Mouse (Mus musculus) layer of hippocampus, adult 11-12 months (tissue): ENCODE data around the gene Creb5.

ENCODE experiments used
- DNase-seq: peaks from one replicate; pipeline ENCODE4 v3.0.0; 2022; ENCODE audit warnings: low spot score

Gene Creb5

DNA sequence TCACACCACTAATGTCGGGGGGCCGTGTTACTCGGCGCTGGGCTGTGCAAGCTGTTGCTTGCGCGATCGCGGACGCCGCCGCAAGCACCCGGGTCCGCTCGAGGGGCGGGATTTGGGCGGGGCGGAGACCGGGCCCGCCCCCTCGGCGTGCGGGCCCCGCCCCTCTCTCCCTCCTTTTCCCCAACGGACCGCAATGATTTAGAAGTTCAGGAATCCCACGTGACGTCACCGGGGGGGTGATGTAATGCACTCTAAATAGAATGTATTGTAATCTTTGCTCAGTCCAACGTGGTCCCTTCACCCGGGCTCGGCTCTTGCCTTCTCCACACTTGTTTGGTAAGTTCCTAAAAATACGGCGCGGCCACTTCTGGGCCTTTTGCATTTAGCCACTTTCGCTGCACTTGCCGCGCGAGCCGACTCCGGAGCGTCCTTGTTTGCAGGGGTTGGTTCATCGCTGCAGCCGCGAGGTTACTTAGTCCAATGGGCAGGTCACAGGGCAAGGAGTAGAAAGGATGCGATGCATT lies at the start of gene Creb5:
Gene Creb5, plus strand, starts transcription at position 233 of the 524 bp plus-strand sequence.
- DNase-seq = peak; percentile 83

DNA sequence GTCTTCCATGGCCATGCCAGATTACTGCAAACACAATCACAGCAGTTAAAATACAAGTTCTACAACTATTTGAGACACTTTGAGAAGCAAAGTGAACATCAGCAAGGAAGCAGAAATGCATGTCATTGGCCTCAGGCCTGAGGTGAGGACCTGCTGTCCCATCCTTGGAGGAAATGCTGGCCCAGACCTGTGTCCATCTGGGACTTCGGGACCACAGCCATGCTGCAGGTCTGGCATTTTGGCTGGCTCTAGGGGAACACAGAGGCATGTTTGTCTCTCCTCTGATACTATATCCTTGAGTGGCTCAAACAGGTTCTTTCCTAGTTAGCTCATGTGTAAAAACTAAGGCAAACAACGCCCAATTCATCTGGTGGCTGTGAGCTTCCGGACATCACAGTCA lies 27.2 kb upstream of the Creb5 start:
- DNase-seq = no peak

DNA sequence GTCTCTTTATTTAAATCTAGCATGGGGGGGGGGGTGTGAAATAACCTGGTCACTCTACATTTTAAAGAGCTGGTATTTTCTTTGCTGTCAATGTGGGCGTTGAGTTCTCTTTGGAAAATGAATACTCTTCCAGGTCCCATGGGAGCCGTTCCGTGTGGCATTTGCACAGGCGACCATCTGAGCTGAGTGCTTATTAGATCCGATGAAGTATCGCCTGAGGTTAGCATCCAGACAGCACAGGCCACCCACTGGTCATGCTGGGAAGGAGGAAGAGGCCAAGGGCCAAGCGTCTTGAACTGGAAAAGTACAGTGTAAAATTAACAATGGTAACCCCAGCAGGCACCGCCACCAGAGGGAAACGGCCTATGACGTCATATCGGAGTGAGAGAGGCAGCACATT lies 24.7 kb upstream of the Creb5 start:
- DNase-seq = no peak

DNA sequence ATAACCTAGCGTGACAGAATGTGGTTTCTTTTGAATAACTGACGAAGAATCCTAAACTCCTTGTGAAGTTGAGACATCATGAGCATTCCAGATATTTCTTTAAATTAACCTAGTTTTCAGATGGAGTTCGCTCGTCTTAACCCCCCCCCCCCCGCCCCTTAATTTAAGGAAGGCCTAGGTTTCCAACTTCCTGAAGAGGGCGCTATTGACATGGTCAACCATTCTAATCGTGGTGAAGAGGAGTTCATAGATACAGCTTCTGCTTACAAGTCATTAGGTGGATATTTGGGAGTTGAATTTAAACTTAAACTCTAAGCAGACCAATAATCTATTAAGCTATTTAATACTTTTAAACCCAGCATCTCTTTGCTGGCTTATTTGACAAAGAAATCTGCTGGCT lies 20.0 kb upstream of the Creb5 start:
- DNase-seq = no peak

DNA sequence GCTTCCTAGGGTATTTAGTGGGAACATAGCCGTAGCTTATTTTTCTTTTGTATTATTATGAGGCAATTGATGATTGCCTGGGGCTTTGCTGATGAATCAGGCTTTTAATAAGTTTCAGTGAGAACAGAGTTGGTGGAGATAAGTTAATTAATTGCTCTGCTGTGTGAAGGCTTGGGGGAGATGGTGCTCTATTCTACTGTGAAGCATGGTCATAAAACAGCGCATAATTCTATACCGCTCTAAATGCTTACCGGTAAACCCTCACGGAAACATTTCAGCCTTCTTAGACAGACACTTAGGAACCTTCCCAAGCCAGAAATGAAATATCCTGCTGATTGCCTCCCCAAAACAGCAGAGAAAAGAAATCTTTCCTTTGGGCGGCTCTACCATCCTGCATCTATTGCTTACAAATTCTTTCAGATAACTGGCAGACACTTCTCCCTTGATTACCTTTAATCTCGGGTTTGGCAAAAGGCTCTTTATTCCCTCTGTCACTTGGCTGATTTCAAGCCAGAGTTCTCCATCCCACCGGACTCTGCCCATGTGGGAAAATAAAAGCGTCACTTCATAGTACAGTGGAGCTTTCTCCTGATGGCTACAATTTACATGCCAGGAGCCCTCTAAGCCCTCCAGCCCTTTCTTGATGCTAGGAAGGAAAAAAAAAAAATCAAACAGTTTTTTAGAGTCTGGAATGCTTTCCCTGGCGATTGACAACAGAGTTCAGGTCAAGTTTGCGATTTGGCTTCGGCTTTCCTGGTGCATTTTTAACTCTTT lies 19.2 kb upstream of the Creb5 start:
- DNase-seq = no peak

DNA sequence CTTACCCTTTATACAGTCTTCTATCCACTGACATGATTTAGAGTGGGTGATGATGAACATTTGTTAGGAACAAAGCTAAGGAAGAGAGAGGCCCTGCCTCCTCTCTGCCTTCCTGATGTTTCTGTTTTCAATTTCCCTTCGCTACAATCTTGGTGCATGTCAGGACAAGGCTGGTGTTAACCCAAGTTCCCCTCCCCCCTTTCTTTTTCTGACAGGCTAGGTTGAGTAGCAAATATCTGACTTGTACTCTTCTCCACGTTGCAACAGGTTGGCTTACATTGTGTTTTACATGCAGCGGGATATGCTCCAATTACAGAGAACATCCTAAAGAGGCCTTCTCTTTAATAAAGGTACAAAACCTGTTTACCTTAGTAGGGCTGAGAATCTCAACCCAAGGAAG lies 15.9 kb upstream of the Creb5 start:
- DNase-seq = no peak

DNA sequence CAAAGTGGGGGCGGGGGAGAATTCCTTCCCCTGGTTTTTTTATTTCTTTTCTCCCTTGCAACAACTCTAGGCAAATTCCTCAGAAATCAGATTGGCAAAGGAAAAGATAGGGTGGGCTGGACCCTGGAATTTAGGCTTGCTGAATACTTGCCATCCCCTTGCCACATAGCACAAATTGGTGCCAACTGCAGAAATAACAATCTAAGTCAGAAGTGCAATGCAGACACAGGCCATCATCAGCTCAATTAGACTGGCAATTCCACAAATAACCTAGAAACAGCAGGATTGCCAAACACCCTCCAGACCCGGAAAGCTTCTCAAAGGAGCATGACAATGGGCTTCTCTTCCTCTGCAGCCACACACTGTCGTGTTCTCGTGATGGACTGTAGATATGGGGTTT lies 15.4 kb upstream of the Creb5 start:
- DNase-seq = no peak

DNA sequence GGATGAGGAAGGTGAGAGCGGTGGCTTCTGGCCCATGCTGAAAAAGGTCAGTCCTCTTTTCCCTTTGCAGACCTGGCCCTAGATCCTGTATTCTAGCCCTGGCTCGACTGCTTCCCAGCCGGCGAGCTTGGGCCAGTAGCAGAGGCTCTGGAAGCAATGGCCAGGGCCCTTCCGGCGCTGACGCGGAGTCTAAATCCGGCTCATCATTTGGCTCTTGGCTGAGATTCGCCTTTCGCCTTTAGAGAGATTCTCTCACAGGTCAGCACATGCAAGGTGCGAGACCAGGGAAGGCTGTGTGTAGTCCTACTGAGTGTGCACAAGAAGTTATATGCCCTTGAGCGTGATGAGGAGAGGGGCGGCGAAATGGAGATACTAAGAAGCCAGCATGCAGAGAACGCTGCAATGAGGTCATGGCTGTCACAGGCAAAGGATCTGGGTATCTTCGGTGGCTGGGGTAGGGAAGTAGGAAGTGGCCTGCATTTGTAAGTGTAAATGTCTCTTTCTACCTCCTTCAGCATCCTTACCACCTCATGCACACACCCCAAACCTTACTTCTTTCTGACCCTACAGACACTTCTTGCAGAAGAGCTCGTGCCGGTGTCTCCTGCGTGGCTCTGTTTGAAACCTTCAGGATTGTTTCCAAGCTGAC lies 557 bp upstream of the Creb5 start:
- DNase-seq = no peak

DNA sequence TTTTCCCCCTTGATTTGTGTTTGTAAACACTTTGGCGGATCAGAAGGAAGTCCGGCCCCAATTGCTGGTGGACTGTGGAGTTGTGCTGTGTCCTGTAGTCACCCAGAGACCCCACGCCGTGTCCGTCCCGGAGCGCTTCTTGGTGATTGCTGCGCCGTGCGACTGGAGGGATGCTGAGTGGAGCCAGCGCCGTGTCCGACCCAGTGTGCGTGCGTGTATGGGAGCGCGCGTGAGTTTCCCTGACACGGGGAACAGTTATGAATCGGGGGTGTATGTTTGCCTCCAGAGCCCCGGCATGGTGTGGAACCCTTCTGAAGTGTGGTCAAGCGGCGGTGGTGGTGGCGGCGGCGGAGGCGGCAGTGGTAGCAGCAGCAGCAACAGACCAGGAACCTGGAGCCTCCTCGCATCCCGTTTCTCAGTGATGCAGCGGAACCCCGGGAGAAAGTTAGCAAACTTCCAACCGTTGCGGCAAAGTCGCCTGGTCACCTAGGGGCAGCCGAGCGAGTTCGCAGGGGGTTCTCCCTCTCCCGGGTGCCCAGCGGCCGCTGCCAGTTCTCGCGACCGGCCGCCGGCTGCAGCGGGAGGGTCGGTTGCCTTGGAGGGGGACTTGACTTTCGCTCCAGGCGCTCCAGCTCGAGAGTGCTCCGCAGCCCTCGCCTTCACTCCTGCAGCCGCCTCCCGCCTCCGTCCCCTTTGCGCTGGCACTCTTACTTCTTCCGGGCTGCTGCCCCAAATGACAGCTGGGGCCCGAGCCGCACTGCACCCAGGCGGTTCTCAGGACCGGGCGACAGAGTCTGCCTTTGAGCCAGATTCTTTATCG lies 702 bp downstream of the Creb5 start:
- DNase-seq = peak; percentile 9

DNA sequence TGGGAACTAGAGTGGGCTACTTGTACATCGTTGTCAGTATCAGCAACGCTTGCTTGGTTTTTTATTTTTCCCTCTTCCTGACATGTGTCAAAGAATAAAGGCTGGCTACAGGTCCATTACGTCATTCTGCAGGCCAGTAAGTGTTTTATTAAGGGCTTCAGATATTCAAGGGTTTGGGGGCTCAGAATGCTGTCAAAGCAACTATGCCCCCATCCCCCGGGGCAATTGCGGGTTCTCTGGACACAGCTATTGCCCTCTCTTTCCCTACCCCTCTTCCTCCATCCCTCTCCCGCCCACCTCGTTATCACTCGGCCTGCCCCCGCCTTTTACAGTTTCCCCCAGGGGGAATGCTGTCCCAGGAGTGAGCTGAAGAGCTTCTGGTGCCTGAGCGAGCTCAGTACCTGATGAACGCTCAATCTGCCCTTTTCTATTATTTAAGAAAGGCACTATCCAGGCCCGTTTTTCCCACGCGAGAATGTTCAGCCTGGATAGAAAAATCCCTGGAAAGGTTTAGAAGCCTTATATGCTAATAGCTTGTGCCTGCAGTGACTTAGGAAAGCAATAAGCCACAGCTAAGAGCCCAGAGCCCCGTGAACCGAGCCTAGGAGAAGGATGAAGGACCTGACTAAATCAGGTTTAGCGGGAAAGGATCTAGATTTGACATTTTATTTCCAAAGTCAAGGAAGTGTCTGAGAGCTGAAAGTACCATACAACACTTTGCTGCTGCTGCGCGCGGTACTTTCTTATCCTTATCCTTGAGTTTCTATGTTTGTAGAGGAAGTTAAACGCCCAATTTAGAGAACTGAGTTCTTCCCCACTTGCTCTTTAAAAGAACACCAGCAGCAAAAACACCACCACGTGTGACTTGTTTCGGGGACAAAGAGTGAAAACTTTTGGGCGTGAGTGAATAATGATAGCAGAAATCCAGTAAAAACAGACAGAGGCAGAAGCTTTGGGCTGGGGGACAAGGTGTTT lies 1.8 kb downstream of the Creb5 start:
- DNase-seq = no peak

DNA sequence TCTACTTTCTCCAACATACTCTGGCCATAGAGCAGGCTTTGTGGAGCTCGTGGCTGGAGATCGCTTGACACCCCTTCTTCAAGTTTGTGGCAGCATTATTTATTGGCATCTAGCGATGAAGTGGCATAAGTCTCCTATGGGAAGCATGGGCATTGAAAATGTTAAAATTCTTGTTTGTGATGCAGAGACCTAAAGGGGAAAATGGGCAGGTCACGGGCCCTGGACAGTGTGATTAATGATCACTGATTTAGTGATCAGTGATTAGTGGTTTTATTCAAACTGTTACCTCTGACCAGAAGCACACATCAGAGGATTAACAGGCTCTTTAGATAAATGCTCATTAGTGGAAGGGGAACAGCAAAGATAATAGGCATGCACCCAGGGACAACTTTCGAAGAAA lies 2.6 kb downstream of the Creb5 start:
- DNase-seq = no peak

DNA sequence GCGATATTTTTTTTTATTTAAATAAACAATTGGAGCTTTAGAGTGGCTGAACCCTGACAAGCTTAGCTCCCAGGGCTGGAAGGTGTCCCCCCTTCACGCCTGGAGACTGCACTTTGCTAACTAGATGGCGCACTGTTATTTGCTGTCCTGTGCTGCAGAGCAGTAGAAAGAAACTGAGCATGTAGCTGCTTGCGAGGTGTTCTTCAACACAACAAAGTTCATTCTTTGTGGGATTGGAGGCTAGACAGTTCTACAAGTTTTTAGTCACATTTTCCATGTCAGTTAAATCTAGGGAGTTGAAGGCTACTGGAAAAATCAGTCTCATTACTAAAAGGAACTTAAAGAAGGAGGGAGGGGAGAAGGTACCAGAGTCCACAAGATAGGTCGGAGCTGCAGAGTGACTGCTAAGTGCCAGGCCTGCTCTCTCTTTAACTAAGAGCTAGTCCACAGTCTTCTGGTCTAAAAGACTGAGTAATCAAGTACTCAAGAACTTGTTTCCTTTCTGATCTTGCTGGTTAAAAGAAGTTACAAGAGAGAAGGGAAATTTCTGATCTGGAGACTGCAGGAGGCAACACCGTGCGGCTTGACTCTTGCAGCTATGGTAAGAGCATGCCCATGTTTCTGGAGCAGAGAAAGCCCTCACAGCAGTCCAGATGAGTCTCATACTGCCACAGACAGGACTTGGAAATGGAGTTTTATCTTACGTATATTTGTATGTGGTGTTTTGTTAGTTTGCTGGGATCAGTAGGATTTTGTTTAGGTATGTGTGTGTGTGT lies 3.3 kb downstream of the Creb5 start:
- no peak for DNase-seq

DNA sequence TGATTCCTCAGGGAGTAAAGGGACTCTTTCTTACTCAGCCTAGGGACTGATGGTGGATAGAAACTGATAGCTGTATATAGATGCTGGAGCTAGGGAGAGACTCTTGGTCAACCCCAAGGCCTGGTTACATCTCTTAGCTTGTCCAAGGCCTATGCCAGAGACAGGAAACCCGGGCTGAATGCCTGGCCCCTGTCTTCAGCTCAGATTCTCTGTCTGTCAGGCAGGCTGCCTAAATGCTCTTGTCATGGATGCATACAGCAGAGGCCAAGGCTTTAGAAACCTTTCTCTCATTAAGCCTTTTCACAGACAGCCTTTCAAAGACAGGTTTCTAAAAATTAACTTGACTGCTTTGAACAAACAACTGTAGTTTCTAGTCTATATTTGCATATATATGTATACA lies 5.9 kb downstream of the Creb5 start:
- no peak for DNase-seq

DNA sequence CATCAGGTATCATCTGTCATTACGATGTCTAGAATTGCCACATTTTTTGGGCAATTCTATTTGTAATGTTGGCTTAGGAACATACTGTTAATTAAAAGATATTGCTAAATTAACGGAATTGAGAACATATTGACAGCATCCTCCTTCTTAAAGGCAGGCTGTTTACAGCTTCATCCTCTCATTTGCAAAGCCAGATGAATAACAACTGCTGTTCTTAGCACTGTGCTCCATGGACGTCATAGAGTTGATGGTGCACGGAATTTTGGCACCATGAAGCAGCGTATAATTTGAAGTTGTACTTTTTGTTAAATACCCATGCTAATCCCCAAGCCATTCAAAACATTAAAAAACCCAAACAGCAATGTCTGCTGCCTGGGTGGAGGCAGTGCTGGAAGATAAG lies 10.8 kb downstream of the Creb5 start:
- DNase-seq = no peak

DNA sequence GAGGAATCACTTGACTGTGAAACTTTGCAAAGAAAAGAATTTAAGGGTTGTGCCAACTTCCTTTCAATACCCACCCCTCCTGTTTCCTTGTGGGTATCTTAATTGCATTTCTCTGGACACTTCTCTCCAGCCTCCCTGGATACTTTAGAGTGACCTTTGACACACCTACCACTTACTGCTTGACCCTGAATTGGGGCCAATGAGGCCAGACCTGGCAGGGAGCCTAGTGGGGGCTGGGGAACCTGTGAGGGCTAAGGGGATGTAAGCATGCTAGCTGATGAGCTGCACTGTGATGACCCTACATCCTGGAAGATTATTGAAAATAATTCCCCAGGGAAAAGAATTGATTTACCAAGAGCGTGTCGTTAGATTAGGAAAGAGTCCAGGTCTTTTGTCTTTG lies 17.1 kb downstream of the Creb5 start:
- no peak for DNase-seq

DNA sequence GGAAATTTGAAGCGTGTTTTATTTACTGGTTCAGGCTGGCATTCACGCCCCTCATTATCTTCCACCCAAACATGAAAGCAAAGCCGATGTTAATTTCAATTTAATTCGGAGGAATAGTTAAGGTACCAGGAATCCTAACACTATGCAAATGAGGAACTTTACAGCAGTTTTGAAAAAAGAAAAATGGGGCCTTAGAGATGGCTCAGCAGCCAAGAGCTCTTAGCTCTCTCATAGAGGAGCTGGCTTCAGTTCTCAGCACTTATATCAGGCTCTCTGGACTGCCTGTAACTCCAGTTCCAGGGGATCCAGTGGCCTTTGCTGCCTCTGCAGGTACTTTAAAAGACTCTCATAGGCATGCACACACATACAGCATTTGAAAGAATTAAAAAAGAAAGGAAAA lies 19.1 kb downstream of the Creb5 start:
- no peak for DNase-seq

DNA sequence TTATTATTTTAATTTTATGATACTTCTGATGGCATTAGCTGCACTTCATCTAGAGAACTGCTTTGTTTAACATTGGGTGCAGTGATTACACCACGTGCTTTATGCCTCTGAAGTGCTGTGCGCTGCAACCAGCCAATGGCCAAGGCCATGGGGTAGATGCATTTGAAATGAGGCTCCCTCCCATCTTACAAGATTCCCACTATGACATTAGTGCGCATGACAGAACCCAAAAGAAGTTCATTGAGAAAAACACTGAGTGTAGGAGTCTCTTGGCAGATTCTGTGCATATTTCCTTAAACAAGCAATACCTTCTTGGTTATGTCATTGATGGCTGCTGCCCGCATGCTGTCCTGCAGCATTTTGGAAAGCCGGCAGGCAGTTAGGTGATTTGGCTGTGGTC lies 19.6 kb downstream of the Creb5 start:
- no peak for DNase-seq

DNA sequence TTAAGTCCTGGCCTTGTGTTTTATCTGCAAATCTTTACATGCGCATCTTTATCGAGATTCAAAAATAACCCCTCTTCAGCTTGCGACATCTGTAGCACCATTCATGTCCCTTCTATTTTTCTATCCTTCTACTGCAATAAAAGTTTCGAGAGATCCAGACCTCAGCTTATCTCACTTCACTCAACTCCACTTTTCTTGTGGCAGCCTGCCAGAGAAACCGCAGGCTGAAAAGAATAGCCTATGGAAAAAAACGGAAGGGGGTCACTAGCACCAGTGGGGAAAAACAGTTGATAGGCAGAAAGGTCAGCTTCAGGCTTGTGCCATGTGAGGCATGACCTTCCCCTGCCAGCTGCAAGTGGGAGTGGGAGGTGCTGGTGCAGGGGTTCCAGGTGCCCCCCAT lies 21.6 kb downstream of the Creb5 start:
- no peak for DNase-seq

DNA sequence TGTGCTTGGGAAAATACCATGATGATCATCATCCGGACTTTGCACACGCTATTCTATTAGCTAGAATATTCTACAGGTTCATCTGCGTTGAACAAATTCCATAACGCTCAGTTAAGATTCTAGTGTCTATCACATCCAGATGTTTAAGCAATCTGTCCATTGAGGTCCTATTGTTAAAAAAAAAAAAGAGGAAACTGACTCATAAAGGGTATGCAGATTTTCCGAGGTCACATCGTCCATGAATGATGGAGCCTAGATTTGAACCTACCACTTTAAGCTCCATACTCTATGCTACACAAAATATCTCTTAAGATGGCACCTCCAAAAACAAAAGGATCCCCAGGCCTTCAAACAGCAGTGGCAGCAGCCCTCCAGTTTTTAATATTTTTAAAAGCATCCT lies 26.5 kb downstream of the Creb5 start:
- no peak for DNase-seq

DNA sequence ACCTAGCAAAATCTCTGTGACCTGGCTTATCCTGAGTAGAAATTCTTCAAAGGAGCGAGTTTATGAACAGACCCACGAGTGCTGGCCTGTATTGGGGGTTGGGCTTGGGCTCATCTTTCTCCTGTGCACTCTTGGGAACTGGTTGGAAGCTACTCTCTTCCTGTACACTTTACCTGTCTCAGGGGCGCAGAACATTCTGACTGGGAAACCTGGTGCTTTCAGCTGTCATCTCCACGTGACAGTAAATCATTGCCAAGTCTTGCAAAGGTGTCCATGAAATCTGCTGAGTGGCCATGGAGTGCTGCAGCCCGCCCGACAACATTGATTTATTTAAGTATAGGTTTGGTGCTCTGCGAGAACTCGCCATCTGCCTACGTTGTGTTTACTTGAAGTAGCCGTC lies 27.1 kb downstream of the Creb5 start:
- DNase-seq = no peak
